Mouse (Mus musculus) ZHBTc4 (cell line): ENCODE results near the gene Mog.

Experiments used
- DNase-seq: peaks from one replicate; pipeline ENCODE4 v3.0.0-alpha.2; 2011; ENCODE audit warnings: low read depth, low spot score

Mog gene

DNA sequence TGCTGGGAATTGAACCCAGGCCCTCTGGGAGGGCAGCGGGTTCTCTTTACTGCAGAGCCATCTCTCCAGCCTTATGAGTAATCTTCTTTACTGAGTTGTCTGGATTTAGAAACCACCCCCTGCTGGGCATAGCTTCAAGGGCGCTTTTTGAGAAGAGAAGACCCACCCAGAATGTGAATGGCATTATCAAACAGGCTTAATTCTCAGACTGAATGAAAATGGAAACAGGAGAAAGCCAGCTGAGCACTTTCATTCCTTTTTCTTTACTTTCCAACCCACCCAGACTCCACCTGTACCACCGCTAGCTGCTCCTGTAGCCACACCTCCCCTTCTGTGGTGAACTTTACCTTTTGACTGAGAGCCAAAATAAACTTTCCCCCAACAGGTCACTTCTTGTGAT, 27.8 kb downstream of the Mog start:
- DNase-seq = peak; percentile 93

DNA sequence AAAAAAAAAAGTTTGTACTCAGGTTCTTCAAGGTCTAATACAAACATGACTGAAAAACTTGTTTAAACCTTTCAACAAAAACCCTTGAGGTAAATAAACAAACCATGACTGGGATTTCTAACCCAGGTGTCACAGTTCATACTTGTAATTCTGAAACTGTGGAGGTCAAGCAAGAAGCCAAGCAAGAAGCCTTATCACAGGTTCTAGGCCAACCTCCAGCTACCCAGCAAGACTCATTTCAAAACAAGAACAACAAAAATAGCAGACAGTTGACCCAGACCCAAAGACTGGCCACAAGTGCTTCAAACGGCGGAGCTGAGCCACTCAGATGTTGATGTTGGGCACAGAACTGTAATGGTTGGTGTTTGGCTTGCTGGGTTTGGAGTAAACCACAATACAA, 28.7 kb downstream of the Mog start:
- DNase-seq = no peak

- DNase-seq = peak; percentile 82
Measured at GRCm38 (mm10) chr17:36993770-36994325, 29.4 kb downstream of the Mog start.

DNA sequence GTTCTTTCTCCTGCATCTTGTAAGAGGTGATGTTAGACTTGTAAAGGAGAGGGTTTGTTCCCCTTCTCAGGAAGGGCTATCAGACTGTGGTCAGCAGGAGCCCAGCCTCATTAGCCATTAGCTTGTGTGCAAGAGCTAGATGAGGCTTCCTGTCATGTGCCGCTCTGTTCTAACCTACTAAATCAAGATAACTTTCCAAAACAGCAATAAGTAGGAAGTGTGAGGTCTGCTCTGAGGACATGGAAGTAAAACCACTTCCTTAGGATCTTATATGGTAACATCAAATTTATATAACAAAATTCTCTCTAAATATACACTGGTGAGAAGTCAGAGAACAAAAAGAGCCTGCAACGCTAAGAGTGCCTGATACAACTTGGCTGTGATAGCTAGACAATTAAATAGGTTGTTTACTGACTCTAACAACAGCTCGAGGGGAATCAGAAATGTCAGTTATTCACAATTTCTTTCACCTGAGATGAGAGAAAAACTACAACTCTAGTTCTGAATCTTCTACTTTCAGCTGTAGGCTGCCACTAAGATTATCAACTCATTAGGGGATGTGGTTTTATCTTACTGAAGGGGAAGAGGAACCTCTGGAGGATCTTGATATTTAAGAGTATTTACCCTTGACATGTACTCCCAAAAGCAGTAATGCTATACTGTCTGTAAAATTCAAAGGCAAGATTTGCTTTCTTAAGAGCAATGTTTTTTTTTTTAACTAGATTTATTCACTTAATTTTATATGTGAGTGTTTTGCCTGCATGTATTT, 30.7 kb downstream of the Mog start:
- DNase-seq = no peak

DNA sequence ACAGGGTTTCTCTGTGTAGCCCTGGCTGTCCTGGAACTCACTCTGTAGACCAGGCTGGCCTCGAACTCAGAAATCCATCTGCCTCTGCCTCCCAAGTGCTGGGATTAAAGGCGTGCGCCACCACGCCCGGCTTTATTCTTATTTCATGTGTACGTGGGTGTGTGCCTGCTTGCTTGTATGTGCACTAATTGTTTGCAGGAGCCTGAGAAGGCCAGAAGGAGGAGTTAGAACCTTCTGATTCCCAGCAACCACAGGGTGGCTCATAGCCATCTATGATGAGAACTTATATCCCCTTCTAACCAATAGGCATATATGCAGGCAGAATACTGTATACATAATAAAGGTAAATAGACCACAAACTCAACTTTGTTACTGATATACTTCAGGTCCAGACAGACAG, 32.6 kb downstream of the Mog start:
- peak; percentile 70 for DNase-seq

GRCm38 (mm10) chr17:36989437-36989836, 33.8 kb downstream of the Mog start, which contains the start of gene H2-M5:
Gene H2-M5 (minus strand): TSS chr17:36989537.
- no peak for DNase-seq

DNA sequence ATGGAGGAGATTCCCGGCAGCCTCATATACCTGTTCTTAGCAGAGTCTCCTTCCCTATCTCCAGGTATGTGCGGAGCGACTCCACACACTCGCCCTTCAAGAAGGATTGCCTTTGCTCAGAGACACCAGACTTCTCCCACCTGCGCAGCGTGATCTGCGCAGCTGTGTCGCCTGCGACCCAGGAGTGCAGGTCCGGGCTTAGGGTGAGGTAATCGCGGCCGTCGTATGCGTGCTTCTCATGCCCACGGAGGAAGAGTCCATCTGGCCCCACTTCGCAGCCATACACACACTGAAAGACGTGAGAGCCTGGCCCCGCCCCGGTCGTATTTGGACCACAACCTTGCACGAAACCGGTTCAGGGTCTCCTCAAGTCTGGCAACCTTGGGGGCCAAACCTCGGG, 34.7 kb downstream of the Mog start:
- peak; percentile 79 for DNase-seq

- DNase-seq = peak; percentile 91
Measured at GRCm38 (mm10) chr17:36982253-36983155, 40.7 kb downstream of the Mog start.

DNA sequence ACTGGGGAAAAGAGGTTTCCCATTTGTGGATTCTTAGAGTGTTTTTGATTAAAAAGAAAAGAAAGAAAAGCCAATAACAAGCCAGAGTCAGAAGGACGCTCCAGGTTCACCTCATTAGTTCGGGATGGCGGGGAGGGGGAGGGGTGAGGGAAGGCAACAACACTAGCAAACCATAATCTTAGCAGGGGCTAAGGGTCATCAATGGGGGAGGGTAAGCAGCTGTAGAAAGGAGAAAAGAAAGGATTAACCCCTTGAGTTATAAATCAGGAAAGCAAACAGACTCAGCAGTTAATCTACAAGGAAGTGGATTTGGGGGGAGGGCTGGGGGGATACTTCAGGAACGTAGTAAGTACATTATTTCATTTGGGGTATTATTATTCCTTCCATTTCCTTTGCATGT, 41.4 kb downstream of the Mog start:
- peak; percentile 81 for DNase-seq

GRCm38 (mm10) chr17:36981221-36981813, 41.9 kb downstream of the Mog start, which contains the start of gene 2410137M14Rik:
Gene 2410137M14Rik (minus strand): TSS chr17:36981237.
- peak; percentile 76 for DNase-seq

DNA sequence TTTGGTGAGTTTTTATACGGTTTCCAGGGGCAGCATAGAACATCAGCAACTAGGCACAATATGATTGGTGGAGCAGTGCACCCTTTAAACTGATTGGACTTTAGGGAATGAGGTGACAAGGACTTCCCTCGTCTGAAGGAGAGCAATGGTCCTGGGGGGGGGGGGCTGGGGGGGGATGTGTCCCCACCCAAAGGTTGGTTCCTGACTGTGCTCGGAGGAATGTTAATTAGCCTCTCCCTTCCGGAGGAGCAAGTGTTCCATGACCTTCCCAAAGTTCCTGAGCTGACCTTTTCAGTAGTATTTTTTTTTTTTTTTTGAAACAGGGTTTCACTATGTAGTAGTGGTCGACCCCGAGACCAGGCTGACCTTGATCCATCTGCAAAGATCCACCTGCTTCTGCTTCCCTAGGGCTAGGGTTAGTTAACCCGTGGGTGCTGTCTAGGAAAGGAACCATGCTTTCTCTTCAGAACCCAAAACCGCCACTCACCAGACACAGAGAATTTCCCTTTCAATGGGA, 49.9 kb downstream of the Mog start:
- peak; percentile 96 for DNase-seq

- DNase-seq = peak; percentile 79
Measured at GRCm38 (mm10) chr17:36972791-36973190, 50.4 kb downstream of the Mog start.

- DNase-seq = no peak
Measured at GRCm38 (mm10) chr17:36971172-36971850, 51.9 kb downstream of the Mog start.

DNA sequence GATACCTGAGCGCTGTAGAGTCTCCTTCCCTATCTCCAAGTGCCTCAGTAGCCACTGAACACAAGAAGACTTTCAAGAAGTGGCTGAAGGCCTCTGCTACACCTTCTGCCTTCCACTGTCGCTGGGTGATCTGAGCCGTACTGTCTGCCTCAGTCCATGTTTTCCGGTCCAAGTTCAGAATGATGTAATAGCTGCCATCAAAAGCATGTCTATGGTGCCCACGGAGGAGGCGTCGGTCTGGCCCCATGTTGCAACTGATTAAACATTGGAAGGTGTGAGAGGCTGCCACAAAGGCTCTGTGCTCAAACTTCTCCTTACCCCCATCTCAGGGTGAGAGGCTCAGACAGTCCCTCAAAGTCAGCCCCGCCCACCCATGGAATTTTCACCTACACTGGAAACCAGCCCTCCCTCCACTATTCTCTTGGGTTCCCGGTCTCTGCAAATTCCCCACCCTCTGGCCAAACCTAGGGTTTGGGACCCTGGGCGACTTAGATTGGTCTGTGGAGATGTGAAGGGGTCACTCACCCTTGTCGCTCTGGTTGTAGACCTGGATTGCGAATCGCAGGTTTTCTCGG, 52.8 kb downstream of the Mog start:
- DNase-seq = peak; percentile 85

- no peak for DNase-seq
Measured at GRCm38 (mm10) chr17:36966875-36967274, 56.3 kb downstream of the Mog start.

DNA sequence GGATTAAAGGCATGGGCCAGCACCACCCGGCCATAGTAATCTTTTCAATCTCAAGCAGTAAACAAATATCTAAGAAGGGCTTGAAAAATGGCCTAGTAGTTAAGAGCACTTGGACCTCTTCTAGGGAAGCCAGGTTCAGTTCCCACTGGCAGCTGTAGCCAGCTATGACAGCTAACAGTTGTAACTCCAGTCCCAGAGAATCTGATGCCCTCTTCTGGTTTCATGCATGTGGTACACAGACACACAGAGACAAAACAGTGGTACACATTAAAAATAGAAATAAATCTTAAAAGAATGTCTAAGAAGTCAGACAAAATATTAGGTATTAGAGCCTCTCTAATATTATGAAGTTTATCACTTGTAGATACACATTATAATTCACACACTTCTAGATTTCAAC, 62.1 kb downstream of the Mog start:
- no peak for DNase-seq
